Mouse (Mus musculus) hindbrain, embryonic 15.5 days (tissue): Measurements from ENCODE around the gene Col11a2. TPM values are rescaled to one million over a fixed set of nuclear protein-coding genes. Genes with fewer than 3 reads are reported as not detected.

ENCODE experiments used
- ATAC-seq: fragments of 200-750 bp; cut with Nextera tagmentation; 2 replicates; pipeline ENCODE4 v1.8.0; 2017; ENCODE audit warnings: low read depth, moderate number of reproducible peaks, moderate TSS enrichment; ENCODE audit not compliant: low FRiP score
- H3K27ac ChIP-seq: fragments of 300-500 bp; sonication (generic); replicated peaks from 2 replicates; pipeline ENCODE4 v1.5.1; 2015; ENCODE audit warnings: mild to moderate bottlenecking, inconsistent platforms
- H3K27me3 ChIP-seq: fragments of 300-500 bp; sonication (generic); 2 replicates; pipeline ENCODE4 v1.6.1; 2015; ENCODE audit warnings: control low read depth, inconsistent platforms
- H3K36me3 ChIP-seq: fragments of 300-500 bp; sonication (generic); 2 replicates; pipeline ENCODE4 v1.6.1; 2015; ENCODE audit warnings: control low read depth, inconsistent platforms
- H3K4me1 ChIP-seq: fragments of 300-500 bp; sonication (generic); replicated peaks from 2 replicates; pipeline ENCODE4 v1.6.1; 2015; ENCODE audit warnings: control low read depth, inconsistent platforms
- H3K4me2 ChIP-seq: fragments of 300-500 bp; sonication (generic); 2 replicates; pipeline ENCODE4 v1.6.1; 2015; ENCODE audit warnings: moderate library complexity, mild to moderate bottlenecking, inconsistent platforms
- H3K4me3 ChIP-seq: fragments of 300-500 bp; sonication (generic); 2 replicates; pipeline ENCODE4 v1.5.1; 2015; ENCODE audit warnings: mild to moderate bottlenecking, inconsistent platforms
- H3K9ac ChIP-seq: fragments of 300-500 bp; sonication (generic); 2 replicates; pipeline ENCODE4 v1.6.1; 2015; ENCODE audit warnings: inconsistent platforms
- H3K9me3 ChIP-seq: fragments of 300-500 bp; sonication (generic); 2 replicates; pipeline ENCODE4 v1.6.1; 2016; ENCODE audit warnings: control low read depth, inconsistent platforms
- WGBS: fragments of 180-500 bp; shearing (Covaris S2); methylation state at CpG from one replicate; pipeline ENCODE4 v1.1.7; 2015; 5-methylcytosine and 5-hydroxymethylcytosine counted together
- polyA plus RNA-seq: library from polyadenylated mRNA; unstranded; fragments of >200 nt; fragmentation: Nextera tagmentation; extraction: Ambion mirVana; gene quantifications from 2 replicates; pipeline ENCODE4 v1.2.1, GENCODE M21; 2015

The Col11a2 gene
- polyA plus RNA-seq, 1 experiment from 2014 or later = 5.4 TPM

GRCm38 (mm10) chr17:34078148-34078547, 38.9 kb downstream of the Col11a2 start:
- Histone ChIP-seq H3K4me1 (peaks cover 6% of the 10 kb centered on the region; the same call in 1 of the 2 replicates), H3K4me3 (no peak overlapping the region), H3K36me3 (no peaks in the 10 kb centered on the region), H3K9me3 (no peaks in the 10 kb centered on the region), H3K27ac (no peak overlapping the region), H3K27me3 (peaks cover 11% of the 10 kb centered on the region), H3K4me2 (no peak overlapping the region), H3K9ac (no peak overlapping the region)
- 49% methylated on average over 4 of the region's 4 CpGs for WGBS
- no peak for ATAC-seq

GRCm38 (mm10) chr17:34079002-34079401, 39.8 kb downstream of the Col11a2 start:
- ATAC-seq = no peak
- WGBS = 92% methylated on average over 11 of the region's 11 CpGs
- H3K4me3 ChIP-seq = no peak overlapping the region
- H3K9ac ChIP-seq = no peak overlapping the region
- no peak overlapping the region for H3K4me2 ChIP-seq
- peaks cover 11% of the 10 kb centered on the region for H3K27me3 ChIP-seq
- H3K36me3 ChIP-seq = no peaks in the 10 kb centered on the region
- H3K9me3 ChIP-seq = no peaks in the 10 kb centered on the region
- H3K27ac ChIP-seq = no peak overlapping the region
- H3K4me1 ChIP-seq = peaks cover 7% of the 10 kb centered on the region; the same call in 1 of the 2 replicates

DNA sequence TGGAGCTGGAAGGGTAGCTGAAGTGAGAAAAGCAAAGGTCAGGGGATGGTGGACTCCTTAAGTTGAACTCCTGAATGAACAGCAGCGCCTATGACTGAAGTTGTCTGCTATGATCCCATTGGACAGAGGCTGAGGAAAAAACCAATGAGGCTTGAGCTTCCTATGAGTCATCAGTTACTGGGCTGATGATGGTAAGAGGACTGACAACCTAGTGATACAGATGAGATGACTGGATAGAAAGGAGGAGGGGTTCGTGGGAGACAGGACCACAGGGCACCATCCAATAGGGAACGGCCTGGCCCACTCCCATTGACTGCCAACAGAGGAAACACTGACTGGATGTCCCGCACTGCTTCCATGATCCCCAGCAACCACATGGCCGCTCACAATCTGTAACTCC, 40.4 kb downstream of the Col11a2 start:
- no peaks in the 10 kb centered on the region for H3K9me3 ChIP-seq
- 15% methylated on average over 5 of the region's 5 CpGs for WGBS
- H3K27me3 ChIP-seq = peaks cover 11% of the 10 kb centered on the region
- no peaks in the 10 kb centered on the region for H3K36me3 ChIP-seq
- peaks cover 7% of the 10 kb centered on the region; the same call in 1 of the 2 replicates for H3K4me1 ChIP-seq
- H3K4me3 ChIP-seq = no peak overlapping the region
- H3K4me2 ChIP-seq = no peak overlapping the region; the same call in 1 of the 2 replicates
- ATAC-seq = peak; percentile 91
- H3K9ac ChIP-seq = no peak overlapping the region
- H3K27ac ChIP-seq = no peak overlapping the region

DNA sequence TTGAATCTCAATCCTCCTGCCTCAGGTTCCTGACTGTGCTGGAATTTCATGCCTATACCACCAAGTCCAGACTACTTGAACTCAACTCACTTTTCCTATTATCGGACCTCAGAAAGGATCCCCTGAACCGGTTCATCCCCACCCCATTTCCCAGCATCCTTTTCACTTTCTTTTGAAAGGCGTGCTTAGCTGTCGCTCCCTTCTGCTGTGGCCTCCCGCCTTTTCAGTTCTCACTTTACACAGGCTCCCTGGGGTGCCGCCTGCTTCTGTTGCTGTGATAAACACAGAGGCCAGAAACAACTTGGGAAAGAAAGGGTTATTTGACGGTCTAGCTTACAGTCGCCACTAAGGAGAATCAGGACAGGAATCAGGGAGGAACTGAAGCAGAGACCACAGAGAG, 43.9 kb downstream of the Col11a2 start:
- H3K9me3 ChIP-seq = no peaks in the 10 kb centered on the region
- WGBS = 4% methylated on average over 8 of the region's 8 CpGs

GRCm38 (mm10) chr17:34087386-34087785, 48.1 kb downstream of the Col11a2 start:
- Histone ChIP-seq H3K36me3 (no peaks in the 10 kb centered on the region), H3K4me1 (0 out of 2 replicates have a peak, but pooled peaks cover 4% of the 10 kb centered on the region), H3K4me3 (no peak overlapping the region), H3K9ac (no peak overlapping the region), H3K27ac (no peak overlapping the region), H3K27me3 (no peaks in the 10 kb centered on the region), H3K9me3 (no peaks in the 10 kb centered on the region), H3K4me2 (no peak overlapping the region)
- 46% methylated on average over 2 of the region's 2 CpGs for WGBS
- no peak for ATAC-seq

More for the DNA sequence above, 43.9 kb downstream of the Col11a2 start:
- H3K27ac ChIP-seq = no peak overlapping the region
- H3K36me3 ChIP-seq = no peaks in the 10 kb centered on the region
- no peak overlapping the region for H3K9ac ChIP-seq
- 0 out of 2 replicates have a peak, but pooled peaks cover 4% of the 10 kb centered on the region for H3K4me1 ChIP-seq
- no peak overlapping the region for H3K4me3 ChIP-seq
- no peak for ATAC-seq
- H3K4me2 ChIP-seq = peak overlapping the region; percentile 21; the same call in 1 of the 2 replicates
- H3K27me3 ChIP-seq = no peaks in the 10 kb centered on the region

- no peak for ATAC-seq
- WGBS = 85% methylated on average over 11 of the region's 11 CpGs
Measured at GRCm38 (mm10) chr17:34088124-34088523, 48.9 kb downstream of the Col11a2 start.

GRCm38 (mm10) chr17:34090923-34091322, 51.7 kb downstream of the Col11a2 start:
- H3K4me2 ChIP-seq = no peak overlapping the region
- 55% methylated on average over 7 of the region's 7 CpGs for WGBS
- H3K9me3 ChIP-seq = no peaks in the 10 kb centered on the region
- no peak for ATAC-seq
- no peaks in the 10 kb centered on the region for H3K4me1 ChIP-seq
- H3K9ac ChIP-seq = no peak overlapping the region
- no peak overlapping the region for H3K4me3 ChIP-seq
- H3K27me3 ChIP-seq = no peaks in the 10 kb centered on the region
- H3K27ac ChIP-seq = no peak overlapping the region
- no peaks in the 10 kb centered on the region for H3K36me3 ChIP-seq

More at GRCm38 (mm10) chr17:34088124-34088523, 48.9 kb downstream of the Col11a2 start:
- no peaks in the 10 kb centered on the region for H3K9me3 ChIP-seq
- no peak overlapping the region for H3K4me2 ChIP-seq
- no peak overlapping the region for H3K4me3 ChIP-seq
- H3K27ac ChIP-seq = no peak overlapping the region
- no peak overlapping the region for H3K9ac ChIP-seq
- H3K27me3 ChIP-seq = no peaks in the 10 kb centered on the region
- H3K36me3 ChIP-seq = no peaks in the 10 kb centered on the region
- H3K4me1 ChIP-seq = 0 out of 2 replicates have a peak, but pooled peaks cover 2% of the 10 kb centered on the region

DNA sequence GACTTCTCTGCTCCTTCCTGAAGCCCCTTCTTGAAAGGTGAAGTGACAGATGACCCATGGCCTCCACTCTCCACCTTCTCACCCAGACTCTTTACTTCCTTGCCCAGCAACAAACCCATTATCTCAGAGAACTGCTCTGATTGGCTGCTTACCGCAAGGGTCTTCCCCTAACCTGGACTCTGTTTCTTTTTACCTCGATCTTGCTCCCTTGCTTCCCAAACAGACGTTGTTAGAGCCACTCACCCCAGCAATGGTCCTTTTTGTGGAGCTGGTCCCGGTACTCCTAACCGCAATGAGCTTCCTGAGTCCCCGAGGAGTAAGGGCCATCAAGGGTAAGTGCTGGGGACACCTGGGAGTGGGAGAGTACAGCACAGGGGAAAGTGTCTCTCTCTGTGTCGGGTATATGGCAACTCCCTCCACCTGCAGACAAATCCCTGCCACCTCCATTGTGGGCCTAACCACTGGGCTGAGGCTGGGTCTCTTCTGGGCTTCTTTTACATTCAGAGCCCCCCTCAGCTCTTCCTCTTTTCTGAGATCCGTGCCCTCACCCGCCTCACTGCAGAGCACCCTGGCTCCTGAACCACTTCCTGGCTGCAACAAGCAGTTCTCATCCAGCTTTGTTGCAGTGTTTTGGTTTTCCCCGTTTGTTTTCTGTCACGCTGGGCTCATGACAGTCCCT, 53.1 kb downstream of the Col11a2 start, which contains the start of gene H2-Oa:
TSS of gene H2-Oa (plus strand) at position 144 of the 679 bp plus-strand sequence.
- WGBS = 42% methylated on average over 11 of the region's 11 CpGs
- Histone ChIP-seq H3K9me3 (no peaks in the 10 kb centered on the region), H3K36me3 (no peaks in the 10 kb centered on the region), H3K9ac (no peak within 1 kb of the TSS), H3K4me3 (no peak within 1 kb of the TSS), H3K27me3 (no peaks in the 10 kb centered on the region), H3K4me1 (no peaks in the 10 kb centered on the region), H3K4me2 (no peak within 1 kb of the TSS), H3K27ac (no peak within 1 kb of the TSS)
- ATAC-seq = no peak

- ATAC-seq = no peak
- Histone ChIP-seq H3K4me2 (no peak overlapping the region), H3K36me3 (no peaks in the 10 kb centered on the region), H3K9me3 (no peaks in the 10 kb centered on the region), H3K27me3 (no peaks in the 10 kb centered on the region), H3K9ac (no peak overlapping the region), H3K4me3 (no peak overlapping the region), H3K4me1 (no peaks in the 10 kb centered on the region), H3K27ac (no peak overlapping the region)
- WGBS = 35% methylated on average over 7 of the region's 7 CpGs
Measured at GRCm38 (mm10) chr17:34093199-34093874, 54.1 kb downstream of the Col11a2 start.

- ATAC-seq = no peak
- Histone ChIP-seq H3K4me2 (no peak overlapping the region), H3K36me3 (no peaks in the 10 kb centered on the region), H3K4me3 (no peak overlapping the region), H3K27ac (no peak overlapping the region), H3K9ac (no peak overlapping the region), H3K9me3 (no peaks in the 10 kb centered on the region), H3K4me1 (no peaks in the 10 kb centered on the region), H3K27me3 (no peaks in the 10 kb centered on the region)
- 88% methylated on average over 27 of the region's 27 CpGs for WGBS
Measured at GRCm38 (mm10) chr17:34094283-34095035, 55.2 kb downstream of the Col11a2 start.

- Histone ChIP-seq H3K36me3 (no peaks in the 10 kb centered on the region), H3K9me3 (no peaks in the 10 kb centered on the region), H3K4me1 (peaks cover under 1% of the 10 kb centered on the region; the same call in 1 of the 2 replicates), H3K9ac (no peak overlapping the region), H3K27ac (no peak overlapping the region), H3K4me3 (no peak overlapping the region), H3K27me3 (no peaks in the 10 kb centered on the region), H3K4me2 (no peak overlapping the region)
- 74% methylated on average over 3 of the region's 3 CpGs for WGBS
- no peak for ATAC-seq
Measured at GRCm38 (mm10) chr17:34096497-34097010, 57.3 kb downstream of the Col11a2 start.
